Mouse (Mus musculus): ENCODE measurements around the gene Clint1. TPM values are rescaled to one million over a fixed set of nuclear protein-coding genes. Genes with fewer than 3 reads are reported as not detected.
A peak's percentile ranks its signal among the peaks of the same experiment; 100 is the strongest.

The Clint1 gene
- polyA plus RNA-seq (2015; fragmentation: Nextera tagmentation; extraction: Ambion mirVana): 41.6 and 47.0 TPM in 2 replicates

- DNase-seq (ENCODE audit: low spot score): peak; percentile 83
- Histone ChIP-seq H3K36me3 (ENCODE audit: insufficient read depth, low read length) (no peaks in the 10 kb centered on the region), H3K9me3 (ENCODE audit: low read length) (no peaks in the 10 kb centered on the region), H3K4me3 (ENCODE audit: low read depth, low read length) (peak within 1 kb of the TSS; percentile 99), H3K9ac (replicated peaks; ENCODE audit: low read depth) (peak within 1 kb of the TSS; percentile 88), H3K27me3 (replicated peaks; ENCODE audit: insufficient read depth, low read length) (no peaks in the 10 kb centered on the region), H3K27ac (ENCODE audit: low read length) (peak within 1 kb of the TSS; percentile 94), H3K4me1 (ENCODE audit: insufficient read depth, low read depth, low read length) (peaks cover 7% of the 10 kb centered on the region; the same call in 1 of the 2 replicates), H3K4me2 (replicated peaks; ENCODE audit: low read depth, low read length) (peak within 1 kb of the TSS; percentile 83)
- TF ChIP-seq EP300 (IDR thresholded peaks at IDR 0.05) (no peak), CTCF (IDR thresholded peaks at IDR 0.05) (no peak)
- peak; percentile 94 for ATAC-seq
- under 1% methylated on average over 38 of the region's 57 CpGs for WGBS
Observed at GRCm38 (mm10) chr11:45851516-45852123, at the start of gene Clint1. TSS of gene Clint1 (plus strand) at chr11:45852051.

GRCm38 (mm10) chr11:45804068-45804467 is 47.8 kb upstream of the Clint1 start:
- H3K27ac ChIP-seq (ENCODE audit: low read length): no peak overlapping the region
- ATAC-seq: no peak

GRCm38 (mm10) chr11:45805312-45805772 is 46.5 kb upstream of the Clint1 start:
- no peak overlapping the region for H3K9ac ChIP-seq (replicated peaks; ENCODE audit: low read depth)
- H3K4me3 ChIP-seq (ENCODE audit: low read depth, low read length): no peak overlapping the region
- WGBS: 30% methylated on average over 6 of the region's 6 CpGs
- H3K27me3 ChIP-seq (replicated peaks; ENCODE audit: insufficient read depth, low read length): no peaks in the 10 kb centered on the region
- H3K27ac ChIP-seq (ENCODE audit: low read length): no peak overlapping the region
- TF ChIP-seq EP300 (IDR thresholded peaks at IDR 0.05) (peak; percentile 85), CTCF (IDR thresholded peaks at IDR 0.05) (no peak)
- no peaks in the 10 kb centered on the region for H3K4me1 ChIP-seq (ENCODE audit: insufficient read depth, low read depth, low read length)
- ATAC-seq: peak; percentile 89
- DNase-seq (ENCODE audit: low spot score): peak; percentile 52
- H3K9me3 ChIP-seq (ENCODE audit: low read length): no peaks in the 10 kb centered on the region
- H3K4me2 ChIP-seq (replicated peaks; ENCODE audit: low read depth, low read length): no peak overlapping the region
- H3K36me3 ChIP-seq (ENCODE audit: insufficient read depth, low read length): no peaks in the 10 kb centered on the region

More at GRCm38 (mm10) chr11:45804068-45804467, 47.8 kb upstream of the Clint1 start:
- H3K36me3 ChIP-seq (ENCODE audit: insufficient read depth, low read length): no peaks in the 10 kb centered on the region
- DNase-seq (ENCODE audit: low spot score): no peak
- no peak for TF ChIP-seq EP300 (IDR thresholded peaks at IDR 0.05)
- TF ChIP-seq CTCF (IDR thresholded peaks at IDR 0.05): no peak
- H3K9ac ChIP-seq (replicated peaks; ENCODE audit: low read depth): no peak overlapping the region
- no peak overlapping the region for H3K4me2 ChIP-seq (replicated peaks; ENCODE audit: low read depth, low read length)
- no peak overlapping the region for H3K4me3 ChIP-seq (ENCODE audit: low read depth, low read length)
- no peaks in the 10 kb centered on the region for H3K27me3 ChIP-seq (replicated peaks; ENCODE audit: insufficient read depth, low read length)
- no peaks in the 10 kb centered on the region for H3K4me1 ChIP-seq (ENCODE audit: insufficient read depth, low read depth, low read length)
- 76% methylated on average over 4 of the region's 4 CpGs for WGBS
- H3K9me3 ChIP-seq (ENCODE audit: low read length): no peaks in the 10 kb centered on the region

- TF ChIP-seq CTCF (IDR thresholded peaks at IDR 0.05): no peak
- TF ChIP-seq EP300 (IDR thresholded peaks at IDR 0.05): no peak
- Histone ChIP-seq H3K27ac (ENCODE audit: low read length) (no peak overlapping the region), H3K4me3 (ENCODE audit: low read depth, low read length) (no peak overlapping the region), H3K4me2 (replicated peaks; ENCODE audit: low read depth, low read length) (no peak overlapping the region), H3K9me3 (ENCODE audit: low read length) (no peaks in the 10 kb centered on the region), H3K9ac (replicated peaks; ENCODE audit: low read depth) (no peak overlapping the region), H3K27me3 (replicated peaks; ENCODE audit: insufficient read depth, low read length) (no peaks in the 10 kb centered on the region), H3K4me1 (ENCODE audit: insufficient read depth, low read depth, low read length) (no peaks in the 10 kb centered on the region), H3K36me3 (ENCODE audit: insufficient read depth, low read length) (no peaks in the 10 kb centered on the region)
- DNase-seq (ENCODE audit: low spot score) (no peak), ATAC-seq (no peak)
- 57% methylated on average over 2 of the region's 2 CpGs for WGBS
Observed at GRCm38 (mm10) chr11:45805810-45806209, 46.0 kb upstream of the Clint1 start.

- WGBS: 71% methylated on average over 2 of the region's 2 CpGs
- ATAC-seq (no peak), DNase-seq (ENCODE audit: low spot score) (no peak)
- Histone ChIP-seq H3K27me3 (replicated peaks; ENCODE audit: insufficient read depth, low read length) (no peaks in the 10 kb centered on the region), H3K4me2 (replicated peaks; ENCODE audit: low read depth, low read length) (no peak overlapping the region), H3K9ac (replicated peaks; ENCODE audit: low read depth) (no peak overlapping the region), H3K9me3 (ENCODE audit: low read length) (no peaks in the 10 kb centered on the region), H3K36me3 (ENCODE audit: insufficient read depth, low read length) (no peaks in the 10 kb centered on the region), H3K4me1 (ENCODE audit: insufficient read depth, low read depth, low read length) (no peaks in the 10 kb centered on the region), H3K4me3 (ENCODE audit: low read depth, low read length) (no peak overlapping the region), H3K27ac (ENCODE audit: low read length) (no peak overlapping the region)
- TF ChIP-seq EP300 (IDR thresholded peaks at IDR 0.05) (no peak), CTCF (IDR thresholded peaks at IDR 0.05) (no peak)
Observed at GRCm38 (mm10) chr11:45806264-45806663, 45.6 kb upstream of the Clint1 start.

- DNase-seq (ENCODE audit: low spot score) (no peak), ATAC-seq (no peak)
- Histone ChIP-seq H3K36me3 (ENCODE audit: insufficient read depth, low read length) (no peaks in the 10 kb centered on the region), H3K9ac (replicated peaks; ENCODE audit: low read depth) (no peak overlapping the region), H3K27ac (ENCODE audit: low read length) (no peak overlapping the region), H3K4me1 (ENCODE audit: insufficient read depth, low read depth, low read length) (no peaks in the 10 kb centered on the region), H3K4me3 (ENCODE audit: low read depth, low read length) (no peak overlapping the region), H3K27me3 (replicated peaks; ENCODE audit: insufficient read depth, low read length) (no peaks in the 10 kb centered on the region), H3K9me3 (ENCODE audit: low read length) (no peaks in the 10 kb centered on the region), H3K4me2 (replicated peaks; ENCODE audit: low read depth, low read length) (no peak overlapping the region)
- no peak for TF ChIP-seq EP300 (IDR thresholded peaks at IDR 0.05)
- TF ChIP-seq CTCF (IDR thresholded peaks at IDR 0.05): no peak
- WGBS: 75% methylated on average over 3 of the region's 3 CpGs
Observed at GRCm38 (mm10) chr11:45806809-45807208, 45.0 kb upstream of the Clint1 start.
